In genomic region chr17:8580360-8580759, GRCm38 (mm10) we compare ENCODE assay signal across 8 mouse cellular contexts. TPM values are rescaled to one million over a fixed set of nuclear protein-coding genes. Genes with fewer than 3 reads are reported as not detected.
A peak's percentile ranks its signal among the peaks of the same experiment; 100 is the strongest.
DNase-seq lines count a peak whose midpoint lies in the region; TF ChIP-seq lines count a peak whose summit lies in the region.

No protein-coding gene starts in this region.

- intact Hi-C loops in gastrocnemius, postnatal 36 days (cut with DNase I) = no loop called here

- DNase-seq in adrenal gland, postnatal 14 days = peak; percentile 21
- no peak for DNase-seq in adrenal gland, postnatal 36 days
- DNase-seq in layer of hippocampus, adult 2 months (ENCODE audit: low spot score in 2 of 2) = peak in 1 of 2 experiments; percentile 39
- DNase-seq in layer of hippocampus, adult 8-10 months (ENCODE audit: low spot score in 2 of 2) = no peak
- peak; percentile 30 for DNase-seq in A20 (ENCODE audit: low read depth, low spot score)
- peak; percentile 24 for DNase-seq in forelimb bud, embryonic 11.5 days (ENCODE audit: low read depth, low spot score)
- no peak for DNase-seq in gastrocnemius, adult 18-20 months (ENCODE audit: low spot score)
- DNase-seq in gastrocnemius, postnatal 36 days = no peak

- TF ChIP-seq CTCF in layer of hippocampus, adult 2 months (conservative IDR thresholded peaks at IDR 0.05) = peak; percentile 83

- H3K27ac ChIP-seq in layer of hippocampus, adult 2 months = peak overlapping the region; percentile 81

- no peak overlapping the region for H3K4me3 ChIP-seq in layer of hippocampus, adult 2 months

RNA-seq across cellular contexts. Expression of gene Gm17087, which starts 13.6 kb away (rescaled TPM):
- total RNA-seq in adrenal gland, postnatal 14 days (2021) = not detected in 2 replicates
- total RNA-seq in adrenal gland, postnatal 36 days (2021) = not detected
- total RNA-seq in layer of hippocampus, adult 2 months (2021) = not detected
- not detected for total RNA-seq in layer of hippocampus, adult 8-10 months (2022)
- total RNA-seq in gastrocnemius, adult 18-20 months (2021) = not detected
- total RNA-seq in gastrocnemius, postnatal 36 days (2021) = not detected

RNA-seq across cellular contexts. Expression of gene Pde10a, which starts 55.2 kb away (rescaled TPM):
- 25.0 and 33.0 TPM in 2 replicates for total RNA-seq in adrenal gland, postnatal 14 days (2021)
- 10 to 100 TPM; 20.6 to 62.1 TPM for total RNA-seq in adrenal gland, postnatal 36 days (2021)
- 10 to 100 TPM; 67.6 to 71.6 TPM for total RNA-seq in layer of hippocampus, adult 2 months (2021)
- total RNA-seq in layer of hippocampus, adult 8-10 months (2022) = 10 to 100 TPM; 42.6 to 73.9 (median 56.7) TPM
- total RNA-seq in gastrocnemius, adult 18-20 months (2021) = 1 to 10 TPM; 3.5 to 4.4 TPM
- 1 to 10 TPM; 3.9 to 4.5 TPM for total RNA-seq in gastrocnemius, postnatal 36 days (2021)

Comparison
In these comparisons a context has a peak if more than half of its experiments do, and no peak if none do; other contexts are left out.
1. DNase-seq: peak in adrenal gland, postnatal 14 days (single experiment), A20 (single experiment) and forelimb bud, embryonic 11.5 days (single experiment); none in adrenal gland, postnatal 36 days (0 of 2), layer of hippocampus, adult 8-10 months (0 of 2), gastrocnemius, adult 18-20 months (single experiment) and gastrocnemius, postnatal 36 days (0 of 2).